Mouse (Mus musculus) urinary bladder, postnatal 4 days (tissue): ENCODE results near the gene Strn4.
A peak's percentile ranks its signal among the peaks of the same experiment; 100 is the strongest.

Experiments used
- DNase-seq, 2 experiments: peaks; one replicate each; pipeline ENCODE4 v3.0.0; 2021 to 2022; ENCODE audit warnings: low spot score in 2 of 2

Strn4 gene

DNA sequence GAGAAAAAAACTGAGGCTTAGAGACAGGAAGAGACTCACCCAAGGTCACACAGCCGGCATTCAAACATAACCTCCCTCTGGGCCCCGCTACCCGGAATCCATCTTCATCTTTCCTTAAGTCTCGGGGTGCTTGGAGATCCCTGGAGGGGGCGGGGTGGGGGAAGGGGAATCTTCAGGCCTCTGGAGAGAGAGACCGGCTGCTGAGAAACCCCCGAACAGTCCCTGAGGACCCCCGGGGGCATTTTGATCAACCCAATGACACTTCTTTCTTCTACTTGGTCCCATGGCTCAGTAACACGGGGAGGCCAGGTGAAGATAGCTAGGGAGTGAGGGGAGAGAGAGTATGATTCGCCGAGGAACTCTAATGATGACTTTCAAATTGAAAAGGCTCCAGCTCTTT, 60.3 kb downstream of the Strn4 start:
- DNase-seq, result no peak

DNA sequence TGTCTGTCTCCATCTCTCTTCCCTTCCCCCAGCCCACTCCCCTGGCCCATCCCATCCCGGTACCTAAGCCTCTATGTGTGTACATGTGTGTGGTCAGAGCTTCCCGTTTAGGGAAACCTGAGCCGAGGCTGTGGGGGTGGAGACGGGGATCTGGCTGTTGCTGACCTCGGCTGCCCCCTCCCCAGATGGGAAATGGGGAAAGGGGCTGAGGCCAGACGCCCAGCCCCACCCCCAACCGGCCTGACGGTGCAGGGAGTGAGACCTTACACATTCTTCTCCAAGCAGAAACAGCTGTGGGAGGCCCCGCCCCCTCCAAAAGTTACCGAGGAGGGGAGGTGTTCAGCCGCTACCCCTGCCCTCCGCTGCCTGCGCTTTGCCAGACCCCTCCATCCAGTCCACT, 60.9 kb downstream of the Strn4 start:
- peak; percentile 53 to 70 for DNase-seq

DNA sequence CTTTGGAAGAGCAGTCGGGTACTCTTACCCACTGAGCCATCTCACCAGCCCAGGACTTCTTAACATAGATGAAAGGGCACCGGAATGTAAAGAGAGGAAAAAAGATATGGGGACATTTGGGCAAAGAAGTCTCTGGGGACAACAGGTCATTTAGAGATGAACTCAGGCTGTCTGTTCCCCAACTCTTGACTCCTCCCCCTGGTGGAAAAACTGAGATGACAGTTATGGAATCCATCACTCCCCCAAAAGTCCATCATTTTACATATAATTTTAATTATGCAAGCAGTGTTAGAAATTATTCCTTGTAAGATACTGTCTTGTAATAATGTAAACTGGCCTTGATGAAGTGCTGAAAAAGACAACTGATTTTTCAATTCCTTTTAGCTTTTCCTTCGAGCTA, 62.0 kb downstream of the Strn4 start:
- DNase-seq, result no peak

DNA sequence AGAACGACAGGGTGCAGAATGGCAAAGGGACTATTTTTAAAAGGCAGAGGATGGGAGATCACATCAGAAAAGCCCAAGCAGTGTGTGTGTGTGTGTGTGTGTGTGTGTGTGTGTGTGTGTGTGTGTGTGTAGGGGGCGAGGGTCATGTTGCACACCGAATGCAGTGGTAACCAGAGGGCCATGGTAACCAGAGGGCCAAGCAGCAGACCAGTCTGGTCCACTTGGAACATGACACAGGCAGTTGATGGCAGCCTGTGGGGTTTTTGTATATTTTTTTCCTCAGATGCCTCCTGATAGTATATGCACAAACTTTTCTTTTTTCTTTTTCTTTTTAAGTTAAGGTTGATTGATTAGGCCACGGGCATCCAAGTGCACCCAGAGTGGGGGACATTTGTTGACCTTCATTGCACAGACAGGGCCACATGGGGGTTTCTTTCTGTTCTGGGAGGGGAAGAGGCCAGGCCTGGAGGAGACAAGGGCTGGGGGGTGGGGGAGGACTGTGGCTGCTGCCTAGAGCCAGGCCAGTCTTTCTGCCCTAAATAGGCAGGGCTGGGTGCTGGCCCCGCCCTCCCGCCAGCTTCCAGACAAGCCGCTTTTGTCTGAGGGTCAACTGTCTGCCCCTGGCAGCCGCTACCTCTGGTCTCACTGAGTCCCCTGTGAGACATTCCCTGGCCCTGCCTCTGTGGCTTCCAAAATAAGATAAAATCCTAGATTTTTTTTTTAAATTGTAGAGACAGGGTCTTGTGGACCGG, 64.3 kb downstream of the Strn4 start:
- DNase-seq, result no peak

DNA sequence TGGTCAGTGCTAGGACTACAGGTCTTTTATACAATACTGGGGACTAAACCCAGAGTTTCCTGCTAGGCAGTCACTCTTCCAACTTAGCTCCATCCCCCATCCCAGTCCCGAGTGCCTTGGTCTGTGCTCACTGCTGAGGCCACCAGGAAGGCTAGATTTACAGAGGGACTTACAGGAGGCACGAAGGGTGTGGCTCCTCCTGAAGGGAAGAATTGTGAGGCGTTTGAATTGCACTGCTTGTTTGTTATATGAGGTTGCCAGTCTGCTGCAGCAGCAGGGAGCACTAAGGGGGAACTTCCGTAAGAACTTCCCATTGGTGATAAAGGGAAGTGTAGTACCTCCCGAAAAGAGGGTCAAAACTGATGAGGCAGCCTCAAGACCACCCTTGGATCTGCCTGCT, 64.9 kb downstream of the Strn4 start:
- no peak for DNase-seq

DNA sequence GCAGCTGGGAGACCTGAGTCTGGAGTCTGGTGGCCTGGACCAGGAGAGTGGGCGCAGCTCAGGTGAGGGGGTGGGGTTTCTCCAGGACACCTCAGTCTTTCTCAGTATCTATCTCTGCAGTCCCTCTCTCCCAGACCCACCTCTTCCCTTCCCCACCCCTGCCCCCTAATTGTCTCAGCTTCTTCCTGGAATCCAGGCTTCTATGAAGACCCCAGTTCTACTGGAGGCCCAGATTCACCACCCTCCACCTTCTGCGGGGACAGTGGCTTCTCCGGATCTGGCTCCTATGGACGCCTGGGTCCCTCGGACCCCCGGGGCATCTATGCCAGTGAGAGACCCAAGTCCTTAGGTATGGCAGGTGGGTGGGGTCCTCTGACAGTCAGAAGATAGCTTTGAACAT, 67.5 kb downstream of the Strn4 start:
- DNase-seq, result no peak

DNA sequence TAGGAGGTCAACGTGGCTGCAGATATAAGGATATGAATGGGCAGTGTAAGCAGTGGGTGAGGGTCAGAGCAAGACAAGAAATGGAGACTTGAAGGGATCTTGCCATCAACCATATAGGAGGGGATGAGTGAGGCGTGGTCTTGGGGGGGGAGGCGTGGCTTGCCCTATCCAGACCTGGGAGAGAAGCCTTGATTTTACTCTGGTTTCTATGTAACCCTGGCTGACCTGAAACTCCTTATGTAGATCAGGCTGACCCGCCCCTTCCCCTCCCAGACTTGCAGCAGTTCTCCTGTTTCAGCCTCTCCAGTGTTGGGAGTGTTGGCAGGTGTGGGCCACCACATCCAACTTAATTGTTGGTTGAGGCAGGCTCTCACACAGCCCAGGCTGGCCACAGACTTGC, 68.6 kb downstream of the Strn4 start:
- no peak for DNase-seq

DNA sequence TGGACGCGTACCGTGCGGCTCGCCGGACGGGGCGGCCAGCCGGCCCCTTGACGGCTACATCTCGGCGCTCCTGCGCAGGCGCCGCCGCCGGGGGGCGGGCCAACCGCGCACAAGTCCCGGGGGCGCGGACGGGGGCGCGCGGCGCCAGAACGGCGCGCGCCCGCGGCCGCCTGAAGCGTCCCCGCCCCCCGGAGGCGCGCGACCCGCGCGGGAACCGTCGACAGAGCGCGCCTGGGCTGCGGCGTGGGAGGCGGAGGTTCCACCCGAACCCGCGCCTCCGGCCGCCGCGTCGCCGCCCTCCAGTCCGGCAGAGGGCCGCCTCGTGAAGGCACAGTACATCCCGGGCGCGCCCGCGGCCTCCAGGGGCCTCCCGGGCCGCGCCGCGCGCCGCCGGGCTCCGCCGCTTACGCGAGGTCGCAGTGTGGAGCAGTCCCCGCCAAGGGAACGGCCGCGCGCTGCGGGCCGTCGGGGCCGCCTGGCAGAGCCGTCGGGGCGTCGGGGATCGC, 69.6 kb downstream of the Strn4 start:
- DNase-seq, result no peak

DNA sequence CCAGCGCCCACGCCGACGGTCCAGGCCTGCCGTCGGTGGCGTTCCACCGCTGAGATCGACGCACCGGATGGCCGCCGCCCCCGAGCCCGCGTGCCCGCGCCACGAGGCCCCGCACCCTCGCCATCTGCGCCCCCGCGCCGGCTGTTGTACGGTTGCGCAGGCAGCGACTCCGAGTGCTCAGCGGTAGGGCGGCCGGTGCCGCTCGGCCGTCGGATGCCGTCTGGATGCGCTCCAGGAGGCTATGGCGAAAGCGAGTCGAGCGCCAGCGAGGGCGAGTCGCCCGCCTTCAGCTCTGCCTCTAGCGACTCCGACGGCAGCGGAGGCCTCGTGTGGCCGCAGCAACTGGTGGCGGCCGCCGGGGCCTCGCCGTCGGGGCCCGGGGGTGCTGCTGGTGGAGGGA, 70.2 kb downstream of the Strn4 start:
- DNase-seq, result no peak
